Comparison of ENCODE assay signal across 8 mouse cellular contexts in genomic region chr13:59771257-59771656, GRCm38 (mm10). TPM values are rescaled to one million over a fixed set of nuclear protein-coding genes. Genes with fewer than 3 reads are reported as not detected.
DNase-seq lines count a peak whose midpoint lies in the region; ATAC-seq and TF ChIP-seq lines count a peak whose summit lies in the region.

No protein-coding gene starts in this region.

- H3K36me3 ChIP-seq in G1E (replicated peaks): peaks cover 68% of the 10 kb centered on the region
- H3K36me3 ChIP-seq in hindbrain, embryonic 10.5 days: peaks cover 54% of the 10 kb centered on the region

- TF ChIP-seq CTCF in G1E (IDR thresholded peaks at IDR 0.05; ENCODE audit: low read depth, low read length): no peak

- peaks cover 67% of the 10 kb centered on the region for H3K4me1 ChIP-seq in G1E (ENCODE audit: insufficient read depth, low read depth, low read length)
- peaks cover 44% of the 10 kb centered on the region for H3K4me1 ChIP-seq in hindbrain, embryonic 10.5 days (replicated peaks)

- peak overlapping the region; percentile 97; the same call in 1 of the 2 replicates for H3K27ac ChIP-seq in hindbrain, embryonic 10.5 days

- H3K4me3 ChIP-seq in G1E (ENCODE audit: low read depth, low read length): peak overlapping the region; percentile 53; the same call in 1 of the 2 replicates
- peak overlapping the region; percentile 84; the same call in 1 of the 2 replicates for H3K4me3 ChIP-seq in hindbrain, embryonic 10.5 days

- no peaks in the 10 kb centered on the region for H3K27me3 ChIP-seq in G1E (ENCODE audit: insufficient read depth, low read length)
- H3K27me3 ChIP-seq in hindbrain, embryonic 10.5 days (ENCODE audit: insufficient read depth, poor library complexity, severe bottlenecking): no peaks in the 10 kb centered on the region

- peak; percentile 51 for ATAC-seq in G1E (ENCODE audit: extremely low read depth, insufficient number of reproducible peaks, low FRiP score, poor library complexity, severe bottlenecking)
- peak; percentile 18; the same call in 1 of the 2 replicates for ATAC-seq in frontal cortex, adult (ENCODE audit: low TSS enrichment)

- no peaks in the 10 kb centered on the region for H3K9me3 ChIP-seq in G1E (replicated peaks)
- H3K9me3 ChIP-seq in hindbrain, embryonic 10.5 days: no peaks in the 10 kb centered on the region

- DNase-seq in G1E (ENCODE audit: low spot score): peak; percentile 67
- DNase-seq in c-Kit-positive CD71-negative TER-119-negative erythroid progenitor cells, embryonic 14.5 days (ENCODE audit: low read depth): peak; percentile 47
- no peak for DNase-seq in hindbrain, embryonic 10.5 days (ENCODE audit: low spot score)
- DNase-seq in layer of hippocampus, postnatal 14 days (ENCODE audit: low spot score in 2 of 2): peak; percentile 50 to 69
- peak; percentile 80 for DNase-seq in lung, postnatal 25 days (ENCODE audit: low spot score)
- peak; percentile 74 for DNase-seq in right cerebral cortex, postnatal 14 days
- peak; percentile 37 to 76 for DNase-seq in urinary bladder, postnatal 36 days (ENCODE audit: low spot score in 2 of 2)

- 74% methylated on average over 9 of the region's 9 CpGs for WGBS in hindbrain, embryonic 10.5 days

RNA-seq across cellular contexts. Expression of gene Isca1, which starts 1.6 kb away (rescaled TPM):
- total RNA-seq in G1E (2014; fragmentation: Nextera tagmentation) (242 and 309 TPM in 2 replicates), G1E (2017) (75.9 and 85.8 TPM in 2 replicates)
- 57.0 and 69.2 TPM in 2 replicates for polyA plus RNA-seq in G1E (2012)
- polyA plus RNA-seq in hindbrain, embryonic 10.5 days (2016; fragmentation: Nextera tagmentation; extraction: Ambion mirVana): 101 and 116 TPM in 2 replicates
- 100 to 1,000 TPM; 123 to 129 TPM for total RNA-seq in layer of hippocampus, postnatal 14 days (2021)

RNA-seq across cellular contexts. Expression of gene Gm49354, which starts 10.8 kb away (rescaled TPM):
- not detected in 2 replicates for total RNA-seq in G1E (2014; fragmentation: Nextera tagmentation)
- 16.9 TPM in 1 of 2 replicates, not detected in the other for total RNA-seq in G1E (2017)
- polyA plus RNA-seq in G1E (2012): 32.8 and 52.8 TPM in 2 replicates
- not detected in 2 replicates for polyA plus RNA-seq in hindbrain, embryonic 10.5 days (2016; fragmentation: Nextera tagmentation; extraction: Ambion mirVana)
- not detected for total RNA-seq in layer of hippocampus, postnatal 14 days (2021)

RNA-seq across cellular contexts. Expression of gene 1700014D04Rik, which starts 24.7 kb away (rescaled TPM):
- not detected in 2 replicates for total RNA-seq in G1E (2014; fragmentation: Nextera tagmentation)
- 0.06 and 0.11 TPM in 2 replicates for total RNA-seq in G1E (2017)
- not detected in 2 replicates for polyA plus RNA-seq in G1E (2012)
- 0.18 TPM in 1 of 2 replicates, not detected in the other for polyA plus RNA-seq in hindbrain, embryonic 10.5 days (2016; fragmentation: Nextera tagmentation; extraction: Ambion mirVana)
- 1 to 10 TPM in 1 of 2 experiments, under 1 TPM in 1; 0.88 to 1.0 TPM for total RNA-seq in layer of hippocampus, postnatal 14 days (2021)

RNA-seq across cellular contexts. Expression of gene Spata31d1d, which starts 39.7 kb away (rescaled TPM):
- total RNA-seq in G1E (2014; fragmentation: Nextera tagmentation) (not detected in 2 replicates), G1E (2017) (0.05 TPM in 1 of 2 replicates, not detected in the other)
- polyA plus RNA-seq in G1E (2012): not detected in 2 replicates
- polyA plus RNA-seq in hindbrain, embryonic 10.5 days (2016; fragmentation: Nextera tagmentation; extraction: Ambion mirVana): not detected in 2 replicates
- total RNA-seq in layer of hippocampus, postnatal 14 days (2021): not detected

RNA-seq across cellular contexts. Expression of gene Tut7, which starts 51.7 kb away (rescaled TPM):
- total RNA-seq in G1E (2014; fragmentation: Nextera tagmentation) (215 and 232 TPM in 2 replicates), G1E (2017) (166 and 194 TPM in 2 replicates)
- polyA plus RNA-seq in G1E (2012): 59.6 and 66.1 TPM in 2 replicates
- polyA plus RNA-seq in hindbrain, embryonic 10.5 days (2016; fragmentation: Nextera tagmentation; extraction: Ambion mirVana): 35.4 and 40.2 TPM in 2 replicates
- total RNA-seq in layer of hippocampus, postnatal 14 days (2021): 10 to 100 TPM; 65.5 to 67.9 TPM
